Mouse (Mus musculus): Measurements from ENCODE around the gene Krt87.
A peak's percentile ranks its signal among the peaks of the same experiment; 100 is the strongest.

GRCm38 (mm10) chr15:101387176-101387575 is 51.4 kb downstream of the Krt87 start:
- peak; percentile 36 for TF ChIP-seq CTCF (IDR thresholded peaks at IDR 0.05; ENCODE audit: extremely low read depth, insufficient read depth, low read length)
- TF ChIP-seq POLR2A (IDR thresholded peaks at IDR 0.05; ENCODE audit: extremely low read depth, insufficient read depth, low read length): no peak
